Mouse (Mus musculus): Measurements from ENCODE around the gene Mapk12.
A peak's percentile ranks its signal among the peaks of the same experiment; 100 is the strongest.

Mapk12 gene

GRCm38 (mm10) chr15:89140659-89141252 is at the start of gene Mapk12:
Mapk12 (minus strand) TSS chr15:89140703.
- DNase-seq (ENCODE audit: low spot score in 2 of 2) = no peak

DNA sequence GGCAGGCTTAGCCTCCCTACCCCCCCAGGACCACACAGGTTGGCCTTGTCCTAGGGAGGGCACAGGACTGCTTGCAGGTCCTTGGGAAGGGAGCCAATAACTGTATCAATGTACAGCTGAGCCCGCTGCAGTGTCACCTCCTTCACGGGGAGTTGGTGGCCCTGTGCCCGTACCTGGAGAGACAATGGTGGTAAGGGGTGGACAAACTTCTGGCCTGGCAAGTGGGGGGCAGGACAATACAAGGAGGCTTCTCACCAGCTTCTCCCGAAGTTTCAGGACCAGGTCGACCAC is 44.4 kb upstream of the Mapk12 start:
- no peak for DNase-seq (ENCODE audit: low spot score in 2 of 2)

GRCm38 (mm10) chr15:89184141-89184936 is 43.8 kb upstream of the Mapk12 start:
- no peak for DNase-seq (ENCODE audit: low spot score in 2 of 2)

- DNase-seq (ENCODE audit: low spot score in 2 of 2) = no peak
Measured at GRCm38 (mm10) chr15:89182842-89183241, 42.3 kb upstream of the Mapk12 start.

DNA sequence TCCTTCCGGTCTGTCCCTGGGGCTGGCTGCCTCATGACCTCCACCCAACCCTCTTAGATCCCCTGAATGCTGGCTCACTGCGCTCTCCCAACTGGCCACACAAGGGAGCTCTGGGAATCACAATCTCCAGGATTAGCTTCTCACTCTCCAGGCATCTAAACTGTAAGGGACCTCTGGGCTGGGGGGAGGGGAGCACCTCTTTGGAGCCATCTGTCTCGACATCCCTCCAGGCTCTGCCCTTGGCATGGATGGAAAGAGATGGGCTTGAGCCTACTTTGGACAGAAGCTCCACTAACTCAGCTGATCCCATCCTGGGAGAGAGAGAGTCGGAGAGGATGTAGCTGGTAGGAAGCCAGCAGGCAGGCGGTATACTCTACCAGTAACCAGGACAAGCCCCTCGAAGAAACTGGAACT is 41.8 kb upstream of the Mapk12 start:
- DNase-seq (ENCODE audit: low spot score in 2 of 2) = no peak

GRCm38 (mm10) chr15:89181561-89182270 is 41.2 kb upstream of the Mapk12 start:
- DNase-seq (ENCODE audit: low spot score in 2 of 2) = no peak

DNA sequence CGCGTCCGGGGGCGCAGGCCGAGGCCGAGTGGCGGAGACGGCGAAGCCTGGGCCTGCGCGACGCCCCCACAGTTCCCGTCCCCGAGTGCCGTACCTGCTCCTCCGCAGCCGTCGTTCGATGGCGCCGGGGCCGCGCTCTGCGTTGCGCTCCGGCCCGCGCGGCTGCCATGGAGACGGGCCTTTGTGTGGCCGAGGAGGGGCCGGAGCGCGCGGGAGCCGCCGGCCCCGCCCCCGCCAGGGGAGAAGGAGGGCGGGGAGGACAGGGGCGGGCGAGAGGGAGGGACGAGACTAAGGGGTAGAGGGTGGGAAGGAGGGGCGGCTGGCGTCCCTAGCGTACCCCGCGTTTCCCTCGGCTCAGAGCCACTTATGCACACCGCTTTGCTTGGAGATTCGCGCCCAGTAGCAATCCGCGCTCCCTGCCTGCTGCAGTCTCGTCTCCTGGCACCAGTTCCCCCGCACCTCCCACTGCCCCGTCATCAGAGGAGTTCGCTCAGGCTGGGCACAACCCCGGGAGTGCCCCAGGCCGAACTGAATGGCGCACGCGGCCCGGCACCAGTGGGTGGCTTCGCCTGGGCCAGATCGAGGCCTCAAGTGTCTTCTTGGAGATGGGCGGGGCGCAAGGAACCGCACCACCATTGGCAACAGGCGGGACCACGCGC is 40.2 kb upstream of the Mapk12 start, which contains the start of gene Plxnb2:
TSS of gene Plxnb2 (minus strand) at position 218 of the 659 bp plus-strand sequence.
- peak; percentile 56 for DNase-seq (ENCODE audit: low spot score in 2 of 2)

DNA sequence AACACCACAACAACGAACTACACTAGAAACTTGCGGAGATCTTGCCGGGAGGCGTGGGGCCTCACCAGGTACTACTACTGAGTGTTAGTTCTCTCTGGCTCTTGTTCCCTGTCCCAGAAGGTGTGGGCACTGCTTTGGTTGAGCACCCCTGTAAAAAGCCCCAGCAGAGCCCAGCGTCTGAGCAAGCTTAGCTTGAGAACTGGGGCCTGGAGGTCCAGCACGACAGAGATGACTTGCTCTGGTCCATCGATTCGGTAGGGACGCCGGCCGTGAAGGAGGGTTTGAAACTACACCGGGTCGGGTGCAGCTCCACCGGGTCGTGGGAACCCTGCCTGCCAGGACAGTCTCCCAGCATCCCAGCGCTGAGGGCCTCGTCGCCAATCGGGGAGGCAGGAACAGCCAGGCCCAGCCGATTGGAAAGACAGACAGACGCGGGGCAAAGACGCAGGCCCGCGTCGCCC is 39.6 kb upstream of the Mapk12 start:
- no peak for DNase-seq (ENCODE audit: low spot score in 2 of 2)

DNA sequence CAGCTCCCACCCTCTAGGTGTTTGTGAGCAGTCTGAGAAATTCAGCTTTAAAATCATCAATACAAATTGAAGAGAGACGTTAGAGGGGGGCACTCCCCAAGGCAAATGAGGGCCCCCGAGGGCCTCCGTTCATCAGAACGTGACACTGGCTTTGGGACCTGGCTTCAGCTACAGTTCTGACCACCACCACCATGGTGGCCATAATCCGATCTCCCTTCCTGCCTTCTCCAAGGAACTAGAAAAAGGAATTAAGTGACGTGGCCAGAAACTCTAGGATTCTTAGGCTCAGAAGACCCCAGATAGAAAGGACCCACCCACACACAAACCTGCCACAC is 39.1 kb upstream of the Mapk12 start:
- no peak for DNase-seq (ENCODE audit: low spot score in 2 of 2)

- DNase-seq (ENCODE audit: low spot score in 2 of 2) = no peak
Measured at GRCm38 (mm10) chr15:89178954-89179629, 38.6 kb upstream of the Mapk12 start.

DNA sequence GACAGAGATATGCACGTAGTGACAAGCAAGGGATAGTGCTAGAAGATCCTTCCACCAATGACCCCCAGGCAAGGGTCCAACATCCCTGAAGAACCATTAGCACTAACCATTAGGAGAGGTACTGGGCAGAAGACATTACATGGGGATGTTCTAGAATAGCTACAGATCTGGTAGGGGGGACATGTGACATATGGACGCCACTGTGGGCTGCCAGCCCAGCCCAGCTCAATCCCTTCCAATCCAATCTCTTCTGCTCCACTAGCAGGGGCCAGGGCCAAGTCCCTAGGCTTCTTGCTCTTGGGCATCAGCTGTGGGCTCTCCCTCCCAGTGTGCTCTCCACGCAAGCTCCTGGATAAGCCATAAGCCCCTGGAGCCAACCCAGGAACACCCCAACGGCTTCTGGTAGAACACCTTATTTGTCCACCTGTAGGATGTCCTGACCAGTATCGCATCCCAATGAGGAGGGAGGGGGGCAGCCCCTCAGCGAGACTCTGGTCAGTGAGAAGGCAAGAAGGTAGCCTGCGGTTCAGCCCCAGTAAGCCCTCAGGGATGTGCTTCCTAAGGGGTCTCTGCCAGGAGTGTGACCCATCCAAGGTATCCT is 37.9 kb upstream of the Mapk12 start:
- no peak for DNase-seq (ENCODE audit: low spot score in 2 of 2)

- no peak for DNase-seq (ENCODE audit: low spot score in 2 of 2)
Measured at GRCm38 (mm10) chr15:89177576-89178259, 37.2 kb upstream of the Mapk12 start.

GRCm38 (mm10) chr15:89177121-89177520 is 36.6 kb upstream of the Mapk12 start:
- peak in 1 of 2 experiments; percentile 58 for DNase-seq (ENCODE audit: low spot score in 2 of 2)

- DNase-seq (ENCODE audit: low spot score in 2 of 2) = no peak
Measured at GRCm38 (mm10) chr15:89175411-89176155, 35.1 kb upstream of the Mapk12 start.

GRCm38 (mm10) chr15:89174889-89175339 is 34.4 kb upstream of the Mapk12 start:
- DNase-seq (ENCODE audit: low spot score in 2 of 2) = no peak

DNA sequence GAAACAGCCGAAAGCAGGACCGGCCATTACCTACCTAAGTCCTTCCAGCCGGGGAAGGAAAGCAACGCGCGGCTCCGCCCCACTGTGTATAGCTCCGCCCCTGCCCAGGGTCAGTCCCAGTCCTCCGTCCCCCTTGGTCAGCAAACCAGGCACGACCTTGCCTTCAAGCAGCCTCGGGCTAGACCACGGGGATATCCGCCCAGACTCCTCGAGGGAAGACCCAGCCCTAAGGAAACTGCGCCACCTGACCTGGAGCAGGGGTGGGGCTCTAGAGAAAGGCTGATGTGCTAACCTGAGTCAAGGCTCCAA is 33.4 kb upstream of the Mapk12 start:
- DNase-seq (ENCODE audit: low spot score in 2 of 2) = no peak

GRCm38 (mm10) chr15:89173024-89173905 is 32.8 kb upstream of the Mapk12 start:
- DNase-seq (ENCODE audit: low spot score in 2 of 2) = no peak

DNA sequence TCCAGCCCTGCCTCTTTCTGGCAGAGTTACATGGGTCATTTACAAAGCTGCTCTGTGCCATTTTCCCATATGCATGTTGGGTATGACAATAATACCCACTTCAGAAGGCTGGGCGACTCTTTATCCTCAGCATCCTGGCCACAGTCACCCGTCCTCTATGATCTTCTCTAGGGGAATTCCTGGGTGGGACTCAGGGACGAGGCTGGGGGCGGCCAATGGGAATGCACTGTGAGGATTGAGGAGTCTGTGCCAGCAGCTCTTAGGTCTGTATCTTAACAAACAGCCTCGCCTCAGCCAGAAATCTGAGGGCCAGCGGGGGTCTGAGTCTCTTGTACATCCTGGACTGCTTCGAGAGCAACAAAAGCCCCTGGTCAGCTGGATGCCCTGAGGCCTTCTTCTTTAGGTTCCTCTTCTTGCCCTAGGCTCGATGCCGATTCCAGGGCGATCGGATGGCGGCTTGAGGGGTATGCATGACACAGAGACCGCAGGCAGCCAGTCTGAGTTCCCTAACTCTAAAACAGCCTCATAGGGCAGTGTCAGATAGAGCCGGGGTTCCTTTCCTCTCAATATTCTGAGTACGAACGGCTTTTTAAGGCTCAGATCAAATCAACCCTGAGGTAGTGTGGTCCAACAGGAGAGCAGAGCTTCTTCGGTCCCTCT is 31.9 kb upstream of the Mapk12 start:
- DNase-seq (ENCODE audit: low spot score in 2 of 2) = no peak

Data from frontal cortex, postnatal 25 days (tissue).